Mouse (Mus musculus) kidney, postnatal 0 days (tissue): ENCODE results near the gene Clpsl2. TPM values are rescaled to one million over a fixed set of nuclear protein-coding genes. Genes with fewer than 3 reads are reported as not detected.

ENCODE experiments used
- ATAC-seq: fragments of 200-750 bp; cut with Nextera tagmentation; replicated peaks from 2 replicates; pipeline ENCODE4 v1.8.0; 2017; ENCODE audit warnings: low read depth, moderate number of reproducible peaks, moderate TSS enrichment, moderate library complexity; ENCODE audit not compliant: low FRiP score
- DNase-seq: peaks from one replicate; pipeline ENCODE4 v3.0.0-alpha.2; 2016; ENCODE audit warnings: low spot score
- H3K27ac ChIP-seq: fragments of 300-500 bp; sonication (generic); 2 replicates; pipeline ENCODE4 v1.5.1; 2014; ENCODE audit warnings: mild to moderate bottlenecking
- H3K27me3 ChIP-seq: fragments of 300-500 bp; sonication (generic); 2 replicates; pipeline ENCODE4 v1.6.1; 2014; ENCODE audit warnings: low read length, mixed read lengths; ENCODE audit not compliant: insufficient read depth
- H3K36me3 ChIP-seq: fragments of 300-500 bp; sonication (generic); 2 replicates; pipeline ENCODE4 v1.6.1; 2014; ENCODE audit warnings: low read length, mixed read lengths; ENCODE audit not compliant: insufficient read depth
- H3K4me1 ChIP-seq: fragments of 300-500 bp; sonication (generic); replicated peaks from 2 replicates; pipeline ENCODE4 v1.6.1; 2014; ENCODE audit warnings: antibody characterized with exemption, low read length, mixed read lengths; ENCODE audit not compliant: insufficient read depth
- H3K4me2 ChIP-seq: fragments of 300-500 bp; sonication (generic); 2 replicates; pipeline ENCODE4 v1.6.1; 2014; ENCODE audit warnings: mild to moderate bottlenecking, low read length, moderate library complexity, mixed read lengths
- H3K4me3 ChIP-seq: fragments of 300-500 bp; sonication (generic); replicated peaks from 2 replicates; pipeline ENCODE4 v1.5.1; 2014; ENCODE audit warnings: low read depth, low read length
- H3K9ac ChIP-seq: fragments of 300-500 bp; sonication (generic); 2 replicates; pipeline ENCODE4 v1.6.1; 2014; ENCODE audit warnings: low read depth, low read length
- H3K9me3 ChIP-seq: fragments of 300-500 bp; sonication (generic); replicated peaks from 2 replicates; pipeline ENCODE4 v1.6.1; 2016; ENCODE audit warnings: low read length, inconsistent platforms, mixed read lengths
- CTCF ChIP-seq: IDR thresholded peaks from 2 replicates; pipeline ENCODE4 v1.5.1; 2016; ENCODE audit warnings: antibody characterized with exemption, low read depth, mild to moderate bottlenecking, moderate library complexity
- WGBS: fragments of 180-500 bp; shearing (Covaris S2); extraction: QIAGEN DNeasy Blood & Tissue Kit; methylation state at CpG from one replicate; pipeline ENCODE4 v1.1.7; 2014; 5-methylcytosine and 5-hydroxymethylcytosine counted together
- polyA plus RNA-seq: library from polyadenylated mRNA; unstranded; fragments of >200 nt; fragmentation: Nextera tagmentation; extraction: Ambion mirVana; gene quantifications from 2 replicates; pipeline ENCODE4 v1.2.1, GENCODE M21; 2015

The Clpsl2 gene
- polyA plus RNA-seq, 1 experiment from 2014 or later, result not detected

- H3K4me2 ChIP-seq, result no peak overlapping the region
- TF ChIP-seq CTCF, result no peak
- no peaks in the 10 kb centered on the region for H3K9me3 ChIP-seq
- no peaks in the 10 kb centered on the region for H3K36me3 ChIP-seq
- ATAC-seq (no peak), DNase-seq (no peak)
- H3K9ac ChIP-seq, result 0 out of 2 replicates have a peak overlapping the region, but pooled peaks have one; percentile 8
- no peak overlapping the region for H3K27ac ChIP-seq
- no peak overlapping the region for H3K4me3 ChIP-seq
- H3K27me3 ChIP-seq, result no peaks in the 10 kb centered on the region
- H3K4me1 ChIP-seq, result peaks cover 24% of the 10 kb centered on the region
- 43% methylated on average over 5 of the region's 5 CpGs for WGBS
Measured at GRCm38 (mm10) chr17:28507496-28507895, 41.7 kb upstream of the Clpsl2 start.

- no peak for ATAC-seq
- Histone ChIP-seq H3K4me2 (peak overlapping the region; percentile 42), H3K36me3 (no peaks in the 10 kb centered on the region), H3K27me3 (no peaks in the 10 kb centered on the region), H3K4me3 (0 out of 2 replicates have a peak overlapping the region, but pooled peaks have one; percentile 9), H3K9me3 (no peaks in the 10 kb centered on the region), H3K9ac (peak overlapping the region; percentile 32; the same call in 1 of the 2 replicates), H3K27ac (no peak overlapping the region), H3K4me1 (peaks cover 36% of the 10 kb centered on the region)
- 6% methylated on average over 27 of the region's 28 CpGs for WGBS
- DNase-seq, result peak; percentile 67
- no peak for TF ChIP-seq CTCF
Measured at GRCm38 (mm10) chr17:28510445-28511342, 38.5 kb upstream of the Clpsl2 start.

- no peak for ATAC-seq
- peak overlapping the region; percentile 24; the same call in 1 of the 2 replicates for H3K9ac ChIP-seq
- peak overlapping the region; percentile 85 for H3K27ac ChIP-seq
- no peaks in the 10 kb centered on the region for H3K9me3 ChIP-seq
- no peaks in the 10 kb centered on the region for H3K36me3 ChIP-seq
- H3K4me3 ChIP-seq, result no peak overlapping the region
- no peak for TF ChIP-seq CTCF
- H3K4me1 ChIP-seq, result peaks cover 40% of the 10 kb centered on the region
- no peak overlapping the region for H3K4me2 ChIP-seq
- DNase-seq, result no peak
- H3K27me3 ChIP-seq, result no peaks in the 10 kb centered on the region
- 33% methylated on average over 9 of the region's 9 CpGs for WGBS
Measured at GRCm38 (mm10) chr17:28511616-28512541, 37.3 kb upstream of the Clpsl2 start.

GRCm38 (mm10) chr17:28512696-28513095 is 36.5 kb upstream of the Clpsl2 start:
- ATAC-seq, result peak; percentile 85
- H3K4me3 ChIP-seq, result no peak overlapping the region
- no peak for TF ChIP-seq CTCF
- H3K4me1 ChIP-seq, result peaks cover 31% of the 10 kb centered on the region
- no peak overlapping the region for H3K4me2 ChIP-seq
- peak; percentile 61 for DNase-seq
- H3K27ac ChIP-seq, result peak overlapping the region; percentile 85
- no peaks in the 10 kb centered on the region for H3K27me3 ChIP-seq
- H3K9ac ChIP-seq, result peak overlapping the region; percentile 24; the same call in 1 of the 2 replicates
- H3K9me3 ChIP-seq, result no peaks in the 10 kb centered on the region
- 12% methylated on average over 6 of the region's 6 CpGs for WGBS
- no peaks in the 10 kb centered on the region for H3K36me3 ChIP-seq

- Histone ChIP-seq H3K27me3 (no peaks in the 10 kb centered on the region), H3K4me3 (no peak overlapping the region), H3K27ac (peak overlapping the region; percentile 85), H3K9ac (no peak overlapping the region), H3K4me2 (no peak overlapping the region), H3K36me3 (no peaks in the 10 kb centered on the region), H3K9me3 (no peaks in the 10 kb centered on the region), H3K4me1 (peaks cover 32% of the 10 kb centered on the region)
- no peak for TF ChIP-seq CTCF
- WGBS, result 68% methylated on average over 1 of the region's 1 CpGs
- DNase-seq (no peak), ATAC-seq (no peak)
Measured at GRCm38 (mm10) chr17:28513337-28513736, 35.9 kb upstream of the Clpsl2 start.

GRCm38 (mm10) chr17:28513844-28514243 is 35.4 kb upstream of the Clpsl2 start:
- TF ChIP-seq CTCF, result no peak
- no peak overlapping the region for H3K9ac ChIP-seq
- peaks cover 37% of the 10 kb centered on the region for H3K4me1 ChIP-seq
- no peak for ATAC-seq
- WGBS, result 49% methylated on average over 7 of the region's 7 CpGs
- no peak overlapping the region for H3K4me2 ChIP-seq
- no peak overlapping the region for H3K4me3 ChIP-seq
- H3K36me3 ChIP-seq, result no peaks in the 10 kb centered on the region
- no peaks in the 10 kb centered on the region for H3K27me3 ChIP-seq
- no peaks in the 10 kb centered on the region for H3K9me3 ChIP-seq
- H3K27ac ChIP-seq, result peak overlapping the region; percentile 37
- no peak for DNase-seq
